Mouse (Mus musculus) layer of hippocampus, adult 9-10 months (tissue): Measurements from ENCODE around the gene Pxdc1.

ENCODE experiments used
- DNase-seq: peaks from one replicate; pipeline ENCODE4 v3.0.0; 2022; ENCODE audit warnings: low spot score

The Pxdc1 gene

DNA sequence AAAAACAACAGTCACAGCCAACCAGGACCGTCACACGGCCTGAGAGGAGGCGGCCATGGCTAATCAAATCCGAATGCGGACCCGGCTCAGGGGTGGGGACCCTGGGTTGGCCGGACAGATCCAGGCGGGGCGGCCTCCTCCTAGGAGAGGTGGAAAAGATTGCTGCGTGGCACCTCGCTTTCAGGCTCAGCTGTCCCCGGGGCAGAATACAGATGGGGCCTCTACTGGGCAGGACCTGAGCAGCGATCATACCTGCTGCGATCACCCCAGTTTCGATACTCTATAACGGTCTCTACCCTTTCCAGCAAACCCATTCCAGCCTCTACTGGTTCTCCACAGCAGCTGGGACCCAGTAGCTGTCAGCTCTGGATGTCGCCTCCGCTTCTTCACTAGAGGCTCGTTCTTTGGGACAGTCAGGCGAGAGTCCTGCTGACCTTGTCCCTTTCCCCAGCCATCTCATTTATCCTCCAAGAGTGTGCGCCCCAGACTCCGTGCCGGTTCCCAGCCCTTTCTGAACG is 1.8 kb downstream of the Pxdc1 start:
- DNase-seq: no peak

DNA sequence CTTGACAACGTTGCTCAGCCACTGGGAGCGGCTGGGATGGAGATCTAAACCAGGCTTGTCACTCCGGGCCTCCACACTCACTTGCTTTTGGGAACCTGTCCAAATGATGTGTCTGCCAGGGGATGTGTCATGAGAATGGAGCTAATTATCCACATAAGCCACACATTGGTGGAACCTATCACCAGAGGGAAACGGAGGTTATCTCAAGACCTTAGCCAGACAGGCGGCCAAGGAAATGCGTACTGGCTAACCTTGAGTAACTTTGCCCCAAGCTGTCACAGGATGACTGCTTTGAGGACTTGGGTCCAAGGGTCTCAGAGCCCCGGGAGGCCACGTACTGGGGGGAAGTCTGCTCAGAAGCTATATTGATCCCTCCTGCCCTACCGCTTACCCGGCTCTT is 2.3 kb downstream of the Pxdc1 start:
- DNase-seq: peak; percentile 59

DNA sequence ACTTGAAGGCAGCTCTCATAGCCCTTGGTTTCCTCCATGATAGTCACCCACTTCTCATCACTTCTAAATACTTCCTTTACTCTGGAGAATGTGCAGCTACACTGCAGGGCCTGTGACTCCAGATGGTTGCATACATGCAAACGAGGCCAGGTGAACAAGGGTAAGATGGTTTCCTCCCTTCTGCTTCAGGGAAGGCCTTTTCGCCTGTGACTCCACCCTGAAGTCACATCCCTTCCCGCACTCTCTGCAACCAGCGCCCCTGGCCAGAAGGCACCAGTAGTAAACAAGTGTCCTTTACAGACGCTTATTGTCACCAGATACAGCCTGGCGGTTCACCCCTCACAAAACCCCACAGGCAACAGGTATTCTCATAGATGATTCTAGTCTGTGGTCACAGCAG is 2.9 kb downstream of the Pxdc1 start:
- no peak for DNase-seq

DNA sequence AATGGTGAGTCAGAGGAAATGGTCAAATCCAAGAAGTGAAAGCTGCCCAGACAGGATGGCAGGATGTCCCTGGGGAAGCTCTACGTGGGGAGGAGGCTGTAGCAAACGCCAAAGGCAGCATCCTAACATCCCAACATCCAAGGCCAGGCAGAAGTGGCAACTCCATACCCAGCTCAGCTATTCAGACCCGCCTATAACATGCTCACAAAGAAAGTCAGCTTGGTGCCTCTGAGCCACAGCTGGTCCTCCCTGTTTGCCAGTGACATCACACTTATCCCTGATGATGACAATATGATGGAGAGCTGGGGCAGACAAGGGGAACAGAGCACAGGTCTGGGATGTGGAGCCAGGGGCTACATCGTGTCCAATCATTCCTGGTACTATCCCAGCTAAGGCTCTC is 5.5 kb downstream of the Pxdc1 start:
- DNase-seq: no peak

DNA sequence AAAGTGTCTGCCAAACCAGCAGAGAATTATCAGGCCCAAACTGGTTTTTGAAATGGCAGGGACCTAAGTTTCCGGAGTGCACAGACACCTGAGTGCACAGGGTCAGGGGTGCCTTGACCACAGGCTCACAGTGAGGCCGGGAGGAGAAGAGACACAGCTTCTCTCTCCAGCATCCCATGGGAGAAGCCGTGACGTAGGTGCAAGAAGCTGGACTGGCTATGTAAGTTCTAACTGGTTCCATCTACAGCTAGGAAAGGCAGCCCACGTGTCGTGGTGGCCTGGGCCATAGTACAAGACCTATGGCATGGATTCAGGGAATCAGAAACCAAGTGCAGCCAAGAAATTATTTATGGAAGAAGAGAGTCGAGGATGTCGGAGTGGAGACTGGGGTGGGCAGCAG is 6.1 kb downstream of the Pxdc1 start:
- no peak for DNase-seq

DNA sequence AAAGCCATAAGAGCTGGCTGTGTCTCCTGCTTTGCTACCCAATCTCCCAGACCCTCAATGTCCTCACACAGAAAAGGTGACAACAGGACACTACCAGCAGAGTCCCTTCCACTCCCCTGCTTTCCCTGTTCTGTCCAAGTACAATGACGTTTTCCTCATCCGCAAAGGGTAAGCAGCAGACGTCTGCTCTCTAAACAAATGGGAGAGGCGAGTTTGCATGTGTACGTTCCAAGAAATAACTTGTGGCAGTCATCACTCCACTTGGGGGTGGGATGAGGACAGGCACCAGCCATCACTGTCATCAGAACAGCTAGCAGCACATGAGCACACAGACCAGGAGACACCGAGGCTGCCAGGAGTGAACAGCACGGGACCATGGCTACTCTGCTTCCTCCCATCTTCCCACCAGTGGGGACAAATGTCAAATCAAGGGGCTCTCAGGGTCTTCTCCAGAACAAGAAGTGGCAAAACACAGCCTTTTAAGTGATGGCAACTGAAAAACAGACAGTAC is 7.0 kb downstream of the Pxdc1 start:
- DNase-seq: no peak

DNA sequence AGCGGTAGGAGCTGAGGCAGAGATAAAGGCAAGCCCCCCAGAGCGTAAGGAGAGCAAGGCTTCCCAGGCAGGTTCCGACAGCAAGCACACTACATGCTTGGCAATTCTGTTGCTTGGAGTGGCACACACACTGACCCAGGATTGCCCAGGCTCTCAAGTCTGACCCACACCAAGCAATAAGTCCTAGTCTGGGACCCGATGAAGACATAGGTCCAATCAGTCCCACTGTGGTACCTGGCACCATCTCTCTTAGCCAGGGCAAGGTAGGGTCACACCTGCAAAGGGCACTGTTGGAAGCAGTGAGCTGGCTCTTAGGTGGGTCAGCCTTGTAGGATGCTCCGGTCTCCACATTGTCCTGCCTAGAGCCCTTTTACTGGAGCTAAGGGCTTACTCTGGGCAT is 7.8 kb downstream of the Pxdc1 start:
- no peak for DNase-seq

DNA sequence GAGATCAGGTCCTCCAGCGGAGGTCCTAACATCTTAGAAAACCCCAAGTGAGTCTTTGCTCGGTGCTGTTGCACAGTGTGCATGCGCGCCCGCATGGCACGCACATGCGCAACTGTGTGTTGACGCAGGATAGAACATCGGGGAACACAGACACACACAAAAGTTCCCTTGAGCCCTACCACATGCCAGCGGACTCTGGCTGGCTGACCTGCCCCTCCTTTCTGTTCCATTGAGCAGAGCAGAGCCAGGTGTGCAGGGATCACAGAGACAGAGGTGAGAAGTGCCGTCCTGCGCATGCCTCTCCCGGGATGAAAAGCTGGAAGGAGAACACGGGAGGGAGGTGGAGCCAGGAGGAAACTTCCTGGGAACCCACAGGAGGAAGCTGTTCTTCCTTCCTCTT is 8.9 kb downstream of the Pxdc1 start:
- no peak for DNase-seq

DNA sequence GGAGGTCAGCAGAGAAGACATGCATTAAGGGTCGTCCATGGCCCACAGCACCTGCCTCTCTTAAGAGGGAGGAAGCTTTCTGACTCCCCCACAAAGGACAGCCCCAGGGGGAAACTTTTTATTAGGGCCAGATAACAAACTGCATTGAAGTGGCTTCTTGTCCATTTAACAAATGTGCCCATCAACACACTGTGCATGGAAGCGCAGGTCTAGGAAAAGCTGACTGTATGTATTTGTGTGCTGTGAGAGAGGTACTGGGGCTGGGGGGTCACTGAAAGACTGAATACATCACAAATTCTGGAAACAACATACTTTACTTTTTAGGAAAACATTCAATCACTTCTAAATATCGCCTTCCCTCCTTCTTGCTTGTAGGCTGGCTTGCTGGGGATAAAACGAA is 9.4 kb downstream of the Pxdc1 start:
- no peak for DNase-seq

DNA sequence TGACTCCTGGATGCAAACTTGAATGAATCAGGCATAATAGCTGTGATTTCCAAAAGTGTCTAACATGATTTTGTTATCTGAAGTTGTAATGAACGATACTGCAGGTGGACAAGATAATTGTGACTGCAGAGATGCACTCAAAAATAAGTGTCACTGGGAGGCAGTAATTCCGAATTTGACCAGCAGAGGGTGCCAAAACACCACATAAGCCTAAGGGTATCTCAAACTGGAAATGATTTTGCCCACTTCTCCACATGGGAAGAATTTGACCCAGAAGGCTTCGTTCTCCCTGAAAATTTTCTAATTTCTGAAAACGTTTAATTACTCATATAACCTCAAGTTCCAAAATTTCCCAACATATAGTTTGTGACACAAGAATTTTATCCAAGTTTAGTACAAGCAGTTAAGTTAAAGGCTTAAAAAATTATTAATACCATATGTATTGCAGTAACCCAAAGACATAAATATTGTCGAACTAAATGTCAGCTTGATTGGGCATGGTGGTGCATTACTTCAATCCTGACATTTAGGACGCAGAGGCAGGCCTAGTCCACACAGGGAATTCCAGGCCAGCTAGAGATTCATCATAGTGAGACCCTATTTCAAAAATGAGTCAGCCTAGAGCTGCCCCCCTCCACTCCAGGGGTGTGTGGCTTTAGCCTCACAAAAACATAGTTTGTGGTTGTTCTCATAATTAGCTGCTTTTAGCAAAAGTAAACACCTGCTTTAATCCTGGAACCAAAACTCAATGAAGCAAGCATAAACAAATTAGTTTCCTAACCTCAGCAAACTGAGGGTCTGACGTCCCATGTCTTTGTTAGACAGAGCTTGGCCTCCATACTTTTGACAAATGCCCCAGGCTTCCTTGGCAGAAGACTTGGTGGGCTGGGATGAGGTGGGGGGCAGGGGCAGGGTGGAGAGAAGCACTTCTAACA is 10.1 kb downstream of the Pxdc1 start:
- DNase-seq: peak; percentile 56

DNA sequence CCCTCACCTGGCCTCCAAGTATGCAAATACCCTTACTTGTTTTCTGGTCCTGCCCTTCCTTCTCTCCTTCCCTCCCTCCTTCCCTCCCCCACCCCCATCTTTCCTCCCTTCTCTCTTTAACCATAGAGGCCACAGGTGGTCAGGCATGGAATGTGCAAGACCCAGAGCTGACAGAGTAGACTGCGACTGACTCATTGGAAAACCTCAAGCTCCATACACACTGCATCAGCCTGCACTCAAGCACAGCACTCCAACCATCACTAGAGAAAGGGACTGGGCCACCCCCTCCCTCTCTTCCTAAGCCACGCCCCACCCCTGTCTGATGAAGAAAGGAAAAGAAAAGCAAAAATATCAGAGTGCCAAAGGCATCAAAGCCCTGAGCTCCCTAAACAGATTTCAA is 12.2 kb downstream of the Pxdc1 start:
- DNase-seq: no peak

DNA sequence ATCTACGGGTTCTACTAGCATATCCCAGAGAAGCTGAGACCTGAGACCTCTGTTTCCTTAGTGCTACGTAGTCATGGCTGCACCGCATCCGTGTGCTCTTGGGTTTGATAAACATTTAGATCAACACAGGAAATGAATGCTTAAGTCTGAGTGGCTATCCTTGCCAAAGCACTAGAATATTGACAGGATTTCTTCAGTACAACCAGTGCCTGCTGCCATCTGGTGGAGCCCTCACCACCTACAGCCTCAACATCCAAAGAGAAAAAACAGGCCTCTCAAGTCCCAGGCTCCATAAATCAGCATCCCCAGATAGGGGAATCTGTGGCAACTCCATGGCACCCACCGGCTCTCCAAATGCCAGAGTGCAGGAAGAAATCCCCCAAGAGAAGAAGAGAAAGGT is 17.3 kb downstream of the Pxdc1 start:
- DNase-seq: peak; percentile 74

DNA sequence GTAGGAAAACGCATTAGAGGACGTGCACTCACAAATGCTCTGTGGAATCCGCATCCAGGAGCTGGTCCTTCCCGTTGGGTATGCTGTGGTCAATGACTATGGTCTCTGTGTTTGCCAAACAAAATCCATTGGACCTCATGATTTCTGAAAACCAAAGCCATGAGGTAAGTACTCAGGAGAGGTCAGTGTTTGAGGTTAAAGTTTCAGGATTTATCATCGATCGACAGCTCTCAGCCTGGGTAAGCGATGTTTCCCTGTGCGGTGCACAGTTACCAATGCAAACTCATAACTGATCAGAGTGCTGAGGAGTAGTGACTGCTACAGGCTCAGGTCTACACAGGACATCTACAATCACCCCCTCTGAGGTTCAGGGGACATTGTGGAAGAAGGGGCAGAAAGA is 23.0 kb downstream of the Pxdc1 start:
- no peak for DNase-seq

DNA sequence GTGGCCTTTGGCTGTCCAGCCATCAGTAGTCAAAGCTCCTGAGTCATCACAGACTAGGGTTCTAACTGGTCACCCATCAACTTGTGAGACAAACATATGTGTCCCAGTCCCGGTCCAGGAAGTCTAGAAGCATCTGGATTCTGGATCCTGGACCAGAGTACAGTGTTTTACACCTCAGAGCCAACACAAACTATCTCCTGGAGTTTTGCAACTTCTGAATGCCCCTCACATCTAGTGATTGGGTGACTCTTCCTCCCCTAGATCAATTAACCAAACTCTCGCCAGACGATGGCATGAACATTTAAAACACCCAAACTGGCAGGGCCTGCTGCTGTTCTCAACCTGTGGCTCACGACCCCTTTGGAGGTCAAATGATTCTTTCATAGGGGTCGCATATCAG is 23.5 kb downstream of the Pxdc1 start:
- DNase-seq: no peak

DNA sequence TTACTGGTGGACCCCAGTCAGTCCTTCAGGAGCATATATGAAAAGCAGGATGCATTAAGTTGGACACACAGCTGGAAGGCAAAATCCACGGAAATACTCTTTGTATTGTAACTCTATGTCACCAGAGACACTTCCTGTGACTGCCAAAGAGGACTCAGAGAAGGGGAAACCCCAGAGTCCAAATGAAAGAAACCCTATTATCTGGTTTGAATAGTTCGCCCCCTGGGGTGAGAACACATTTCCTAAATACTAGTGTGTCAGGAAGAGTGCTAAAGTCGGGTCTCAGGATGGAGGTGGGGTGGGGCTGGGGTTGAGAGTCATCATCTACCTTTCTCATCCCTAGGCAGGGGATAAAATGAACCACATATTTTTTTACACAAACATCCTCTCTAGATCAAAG is 25.8 kb downstream of the Pxdc1 start:
- no peak for DNase-seq

DNA sequence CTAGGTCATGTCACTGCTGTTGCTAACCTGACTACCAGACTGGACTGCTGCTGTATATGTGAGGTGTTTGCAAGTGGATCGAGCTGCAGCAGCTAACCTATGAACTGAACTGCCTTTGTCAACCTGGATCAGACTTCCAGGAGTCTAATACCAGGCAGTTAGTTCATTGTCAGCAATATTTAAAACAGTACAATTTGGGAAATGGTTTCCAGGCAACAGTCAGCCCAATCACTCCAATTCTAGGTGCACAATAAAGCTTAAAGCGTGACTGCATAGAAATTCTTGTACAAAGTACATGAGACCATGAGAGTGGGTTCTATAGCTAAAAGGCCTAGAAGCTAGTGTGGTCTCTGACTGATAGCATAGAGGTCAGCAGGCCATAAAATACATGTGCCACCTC is 28.9 kb downstream of the Pxdc1 start:
- DNase-seq: no peak

DNA sequence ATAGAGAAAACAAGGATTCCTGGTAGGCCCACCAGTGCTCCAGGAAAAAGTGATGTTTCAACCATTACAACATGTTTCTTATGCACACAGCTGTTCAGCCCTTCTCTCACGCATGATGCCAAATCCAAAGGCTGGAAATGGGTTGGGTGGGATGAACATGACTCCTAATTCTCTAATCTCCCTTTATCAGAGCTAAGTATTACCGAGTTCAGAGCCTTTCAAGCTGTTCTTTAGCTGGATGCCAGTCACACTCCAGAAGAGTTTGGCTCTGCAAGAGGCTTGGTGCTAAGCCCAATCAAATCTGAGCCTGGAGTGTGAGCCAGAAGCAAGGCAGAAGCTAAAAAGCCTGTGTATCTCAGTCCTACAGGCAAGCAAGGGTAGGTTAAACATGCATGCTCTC is 40.9 kb downstream of the Pxdc1 start:
- no peak for DNase-seq

DNA sequence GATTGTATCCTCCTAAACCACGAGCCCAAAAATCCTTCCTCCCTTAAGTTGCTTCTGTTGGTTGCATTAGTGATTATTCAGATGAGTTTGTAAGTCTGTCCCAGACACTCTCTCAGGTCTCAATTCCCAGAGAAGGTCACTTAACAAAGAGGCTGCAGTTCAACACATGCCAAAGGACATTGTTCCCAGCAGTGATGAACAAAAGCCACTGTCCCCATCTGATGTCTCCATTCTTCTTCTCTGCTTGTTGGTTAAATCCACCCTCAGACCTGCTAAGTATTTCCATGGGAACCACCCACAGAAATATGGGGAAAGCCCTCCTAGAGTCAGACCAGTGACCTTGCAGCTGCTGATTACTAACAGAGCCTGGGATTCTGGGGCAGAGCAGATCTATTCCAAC is 43.6 kb downstream of the Pxdc1 start:
- no peak for DNase-seq

DNA sequence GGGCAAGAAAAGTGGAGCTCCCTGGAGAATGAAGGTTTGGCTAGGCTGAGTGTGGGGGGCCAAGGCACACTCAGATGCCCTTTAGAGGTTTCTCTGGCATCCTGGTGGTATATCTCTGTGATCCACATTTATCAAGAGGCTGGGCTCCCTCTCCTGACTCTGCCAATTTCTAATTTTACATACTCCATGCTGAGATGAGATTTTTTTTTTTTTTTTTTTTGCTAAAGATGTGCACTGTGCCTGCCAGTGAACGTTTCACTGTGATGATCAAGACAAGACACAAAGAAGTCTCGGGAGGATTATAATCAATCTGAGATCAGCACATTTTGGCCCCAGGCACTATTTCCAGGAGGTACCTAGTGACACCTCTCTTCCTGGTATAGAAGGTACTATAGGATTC is 46.2 kb downstream of the Pxdc1 start:
- no peak for DNase-seq

DNA sequence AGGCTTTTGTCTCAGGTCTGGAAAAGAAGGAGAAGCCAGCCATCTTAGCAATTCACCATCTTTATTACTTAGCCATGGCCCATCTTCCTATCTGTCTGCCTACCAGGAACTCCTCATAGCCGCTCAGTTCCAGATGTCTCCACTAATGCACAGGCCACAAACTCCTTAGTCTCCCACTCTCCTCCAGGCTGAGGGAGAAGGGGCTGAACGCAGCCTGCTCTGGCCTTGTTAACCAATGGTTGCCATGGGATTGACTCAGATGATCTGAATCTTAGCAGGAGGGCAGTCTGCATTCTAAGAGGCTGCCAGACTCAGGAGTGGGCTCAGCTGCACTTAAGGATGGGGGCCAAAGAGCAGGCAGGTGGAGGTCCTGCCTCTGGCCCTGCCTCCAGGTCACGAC is 47.4 kb downstream of the Pxdc1 start:
- DNase-seq: no peak

DNA sequence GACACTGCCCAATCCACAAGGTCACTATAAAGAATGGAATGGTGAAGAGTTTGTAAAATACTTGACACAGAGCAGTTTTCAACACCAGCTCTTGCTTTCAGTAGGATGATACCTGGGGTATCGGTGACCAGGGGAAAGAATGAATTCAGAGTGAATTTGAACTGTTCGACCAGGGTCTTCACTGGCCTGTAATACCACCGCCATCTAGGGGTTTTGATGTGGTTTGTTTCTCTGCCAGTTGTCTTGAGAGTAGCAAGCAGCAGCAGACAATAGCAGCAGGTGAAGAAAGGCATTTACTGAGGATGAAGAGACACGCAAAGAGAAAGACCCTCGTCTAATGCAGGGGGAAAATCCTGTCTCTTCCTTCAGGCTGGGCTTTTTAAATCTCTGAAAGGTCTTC is 48.1 kb downstream of the Pxdc1 start:
- no peak for DNase-seq

DNA sequence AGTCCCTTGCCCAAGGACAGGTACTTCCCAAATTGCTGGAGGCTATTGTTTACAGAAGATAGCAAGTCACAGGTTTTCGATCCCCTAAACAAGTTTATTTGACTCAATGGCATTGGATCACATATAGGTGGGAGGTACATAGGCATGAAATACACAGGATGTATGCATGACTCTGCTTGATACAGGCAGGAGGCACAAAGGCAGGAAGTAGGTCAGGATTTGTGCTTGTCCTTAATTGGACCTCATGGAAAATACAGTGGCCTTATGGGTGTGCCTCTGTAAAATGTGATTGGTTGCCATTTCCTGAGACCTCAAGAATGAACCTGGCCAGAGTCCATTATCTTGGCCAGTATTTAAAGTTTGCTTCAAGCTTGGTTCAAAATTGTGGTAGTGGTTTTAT is 48.9 kb downstream of the Pxdc1 start:
- DNase-seq: no peak

DNA sequence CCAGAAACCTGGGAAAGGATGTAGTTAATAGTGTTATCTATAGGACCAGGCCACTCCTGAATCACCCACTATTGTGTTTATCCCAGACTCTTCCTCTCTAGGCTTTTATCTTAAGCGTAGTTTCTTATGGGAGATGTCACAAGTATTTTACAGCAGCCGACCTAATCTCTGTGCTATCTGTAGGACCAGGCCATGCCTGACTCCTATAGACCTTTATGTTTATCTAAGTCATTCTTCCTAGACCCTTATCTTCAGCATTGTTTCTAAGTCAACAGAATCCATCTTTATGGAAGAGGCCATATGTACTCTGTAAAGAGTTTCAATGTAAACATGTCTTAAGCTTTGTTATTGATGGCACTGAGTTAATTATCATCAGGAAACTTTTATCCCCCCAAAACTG is 50.5 kb downstream of the Pxdc1 start:
- no peak for DNase-seq

DNA sequence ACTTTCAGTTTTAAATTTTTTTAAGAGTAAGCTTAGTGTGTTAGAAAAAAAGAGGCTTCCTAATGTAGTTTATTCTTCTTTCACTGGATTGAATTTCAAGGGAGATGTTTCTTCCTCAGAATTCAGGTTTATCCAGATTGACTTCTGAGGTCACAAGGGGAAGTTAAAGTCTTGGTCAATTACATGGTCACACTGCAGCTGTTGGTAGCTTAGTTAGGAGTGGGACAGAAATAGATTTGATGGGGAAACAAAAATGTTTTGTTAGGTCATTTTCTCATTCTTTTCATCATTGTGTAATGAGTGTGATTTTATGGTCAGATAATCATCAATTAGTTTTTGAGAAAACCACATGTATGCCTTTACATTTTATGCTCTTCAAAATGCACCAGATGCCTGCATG is 56.5 kb downstream of the Pxdc1 start:
- DNase-seq: no peak
